Mouse (Mus musculus): ENCODE measurements around the gene Zbtb22.
A peak's percentile ranks its signal among the peaks of the same experiment; 100 is the strongest.
"Not testable (repeated sequence)": the region's sequence is repeated elsewhere in the genome, so short reads cannot be mapped to it uniquely, and the experiment has no call there.

Gene Zbtb22

DNA sequence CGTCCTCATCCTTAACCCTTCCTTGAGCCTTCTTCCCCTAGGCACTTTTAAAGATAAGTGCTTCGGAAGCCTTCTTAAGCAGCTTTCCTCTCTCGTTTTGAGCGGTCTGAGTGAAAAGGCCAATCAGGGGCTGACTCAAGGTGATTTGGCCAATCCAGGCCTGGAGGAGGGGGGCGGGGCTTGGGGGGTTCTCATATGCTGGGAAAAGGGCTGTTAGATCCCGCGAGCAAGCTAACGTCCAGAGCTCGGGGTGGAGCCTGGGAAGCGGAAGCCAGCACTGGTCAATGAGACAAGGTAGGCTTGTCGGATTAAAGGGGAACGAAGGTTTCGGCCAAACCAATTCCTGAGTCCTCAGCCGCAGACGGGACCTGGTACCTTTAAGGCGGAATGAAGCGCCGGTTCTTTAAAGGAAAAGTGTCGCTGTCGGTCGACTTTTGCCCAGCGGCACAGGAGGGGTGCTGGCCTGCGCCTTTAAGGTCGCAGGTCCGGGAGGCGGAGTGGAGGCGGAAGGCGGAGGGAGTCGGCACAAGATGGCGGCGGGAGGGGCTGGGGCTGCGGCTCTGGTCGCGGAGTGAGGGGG is at the start of gene Zbtb22, which contains the start of gene Tapbp:
Gene Zbtb22, plus strand, starts transcription at position 234 of the 580 bp plus-strand sequence.
Gene Tapbp, plus strand, starts transcription at position 229 of the 580 bp plus-strand sequence.
- DNase-seq (ENCODE audit: low spot score in 2 of 2) = peak; percentile 96 to 98

- not testable (repeated sequence) for DNase-seq (ENCODE audit: low spot score in 2 of 2)
These were observed 42.2 kb upstream of the Zbtb22 start, which contains the start of gene Gm7029 for GRCm38 (mm10) chr17:33873537-33873936. TSS of gene Gm7029 (plus strand) at chr17:33873837.

DNA sequence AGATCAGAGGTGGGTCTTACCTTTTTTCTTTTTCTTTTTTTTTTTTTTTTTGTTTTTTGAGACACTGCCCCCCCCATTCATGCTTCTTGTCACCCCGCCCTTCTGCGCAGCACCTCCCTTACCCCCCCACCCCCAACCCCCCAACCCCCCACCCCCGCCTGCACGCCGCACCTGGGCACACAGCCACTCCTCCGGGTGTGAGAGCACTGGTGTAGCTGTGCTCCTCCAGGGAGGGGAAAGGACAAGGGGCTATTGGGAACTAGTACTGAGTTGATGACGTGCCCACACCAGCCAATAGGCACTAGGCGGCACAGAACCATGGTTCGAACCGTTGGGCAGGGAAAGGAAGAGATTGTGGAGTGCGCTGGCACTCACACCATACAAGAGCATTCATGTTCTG is 41.3 kb upstream of the Zbtb22 start:
- DNase-seq (ENCODE audit: low spot score in 2 of 2) = no peak

GRCm38 (mm10) chr17:33875797-33876196 is 39.9 kb upstream of the Zbtb22 start:
- DNase-seq (ENCODE audit: low spot score in 2 of 2) = not testable (repeated sequence)

GRCm38 (mm10) chr17:33884320-33884719 is 31.4 kb upstream of the Zbtb22 start:
- DNase-seq (ENCODE audit: low spot score in 2 of 2) = not testable (repeated sequence)

DNA sequence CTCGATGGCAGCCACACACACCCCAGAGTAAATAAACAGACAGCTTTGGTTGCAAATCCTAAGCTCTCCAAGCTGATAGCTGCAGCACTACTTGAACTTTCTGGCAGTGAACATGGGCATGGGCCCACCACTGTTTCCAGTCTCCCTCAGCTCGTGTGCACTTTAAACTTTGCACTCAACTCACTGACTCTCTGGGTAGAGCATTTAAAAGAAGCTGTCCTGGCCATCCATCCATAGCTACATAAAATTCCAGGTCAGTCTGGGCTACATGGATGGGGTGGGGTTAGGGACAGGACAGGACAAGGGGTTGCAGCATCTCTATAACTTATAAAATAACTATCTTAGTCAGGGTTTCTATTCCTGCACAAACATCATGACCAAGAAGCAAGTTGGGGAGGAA is 27.9 kb upstream of the Zbtb22 start:
- DNase-seq (ENCODE audit: low spot score in 2 of 2) = not testable (repeated sequence)

DNA sequence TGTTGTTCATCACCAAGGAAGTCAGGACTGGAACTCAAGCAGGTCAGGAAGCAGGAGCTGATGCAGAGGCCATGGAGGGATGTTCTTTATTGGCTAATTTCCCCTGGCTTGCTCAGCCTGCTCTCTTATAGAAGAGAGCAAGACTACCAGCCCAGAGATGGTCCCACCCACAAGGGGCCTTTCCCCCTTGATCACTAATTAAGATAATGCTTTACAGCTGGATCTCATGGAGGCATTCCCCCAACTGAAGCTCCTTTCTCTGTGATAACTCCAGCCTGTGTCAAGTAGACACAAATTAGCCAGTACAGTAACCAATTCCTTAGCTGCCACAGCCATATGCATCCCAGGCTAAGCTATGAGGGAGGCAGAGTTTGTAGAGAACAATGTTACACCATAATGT is 27.5 kb upstream of the Zbtb22 start:
- DNase-seq (ENCODE audit: low spot score in 2 of 2) = not testable (repeated sequence)

GRCm38 (mm10) chr17:33889941-33890532 is 25.7 kb upstream of the Zbtb22 start:
- not testable (repeated sequence) for DNase-seq (ENCODE audit: low spot score in 2 of 2)

- DNase-seq (ENCODE audit: low spot score in 2 of 2) = peak; percentile 99 to 100
These were observed 25.1 kb upstream of the Zbtb22 start, which contains the start of gene Kifc1 for GRCm38 (mm10) chr17:33890533-33891059. TSS of gene Kifc1 (minus strand) at chr17:33890661.

- no peak for DNase-seq (ENCODE audit: low spot score in 2 of 2)
These were observed 24.3 kb upstream of the Zbtb22 start for GRCm38 (mm10) chr17:33891357-33891756.

DNA sequence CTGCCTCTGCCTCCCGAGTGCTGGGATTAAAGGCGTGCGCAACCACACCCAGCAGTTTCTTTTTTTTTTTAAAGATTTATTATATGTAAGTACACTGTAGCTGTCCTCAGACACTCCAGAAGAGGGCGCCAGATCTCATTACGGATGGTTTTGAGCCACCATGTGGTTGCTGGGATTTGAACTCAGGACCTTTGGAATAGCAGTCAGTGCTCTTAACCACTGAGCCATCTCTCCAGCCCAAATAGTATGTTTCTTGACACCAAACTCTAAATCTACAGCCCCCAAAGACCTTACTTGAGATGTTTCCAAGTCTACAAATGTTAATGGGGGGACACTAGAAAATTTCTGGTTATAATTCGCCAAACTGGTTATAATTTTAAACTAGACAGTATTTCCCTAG is 23.8 kb upstream of the Zbtb22 start:
- DNase-seq (ENCODE audit: low spot score in 2 of 2) = not testable (repeated sequence)

GRCm38 (mm10) chr17:33892429-33892828 is 23.3 kb upstream of the Zbtb22 start:
- no peak for DNase-seq (ENCODE audit: low spot score in 2 of 2)

DNA sequence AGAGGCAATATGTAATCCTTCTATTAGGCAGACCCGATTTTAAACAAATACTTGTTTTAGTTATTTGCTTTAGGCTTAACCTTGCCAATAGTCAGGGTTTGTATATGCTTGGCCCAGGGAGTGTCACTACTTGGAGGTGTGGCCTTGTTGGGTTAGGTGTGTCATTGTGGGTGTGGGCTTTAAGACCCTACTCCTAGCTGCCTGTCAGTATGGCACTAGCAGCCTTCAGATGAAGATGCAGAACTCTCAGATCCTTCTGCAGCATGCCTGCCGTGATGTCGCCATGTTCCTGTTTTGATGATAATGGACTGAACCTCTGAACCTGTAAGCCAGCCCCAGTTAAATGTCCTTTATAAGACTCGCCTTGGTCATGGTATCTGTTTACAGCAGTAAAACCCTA is 22.7 kb upstream of the Zbtb22 start:
- not testable (repeated sequence) for DNase-seq (ENCODE audit: low spot score in 2 of 2)

- DNase-seq (ENCODE audit: low spot score in 2 of 2) = no peak
These were observed 18.4 kb upstream of the Zbtb22 start for GRCm38 (mm10) chr17:33897114-33897794.

DNA sequence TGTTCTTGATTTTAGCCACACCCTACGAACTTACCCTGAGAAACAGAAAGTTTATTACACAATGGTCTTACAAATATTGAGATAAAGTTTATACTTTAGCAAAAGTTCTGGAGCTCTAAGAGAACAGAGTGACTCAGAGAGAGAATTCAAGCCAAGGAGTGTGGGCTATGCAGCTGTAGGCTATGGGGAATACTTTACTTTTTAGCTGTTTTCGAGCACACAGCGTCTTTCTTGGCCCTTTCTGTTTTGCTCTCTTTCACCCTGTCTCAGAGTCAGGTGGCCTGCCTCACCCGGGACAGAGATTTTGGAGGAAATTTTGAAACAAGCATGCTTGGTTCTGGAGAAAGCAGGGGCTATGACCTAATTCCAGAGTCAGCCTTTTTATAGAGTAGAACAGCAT is 17.5 kb upstream of the Zbtb22 start:
- not testable (repeated sequence) for DNase-seq (ENCODE audit: low spot score in 2 of 2)

DNA sequence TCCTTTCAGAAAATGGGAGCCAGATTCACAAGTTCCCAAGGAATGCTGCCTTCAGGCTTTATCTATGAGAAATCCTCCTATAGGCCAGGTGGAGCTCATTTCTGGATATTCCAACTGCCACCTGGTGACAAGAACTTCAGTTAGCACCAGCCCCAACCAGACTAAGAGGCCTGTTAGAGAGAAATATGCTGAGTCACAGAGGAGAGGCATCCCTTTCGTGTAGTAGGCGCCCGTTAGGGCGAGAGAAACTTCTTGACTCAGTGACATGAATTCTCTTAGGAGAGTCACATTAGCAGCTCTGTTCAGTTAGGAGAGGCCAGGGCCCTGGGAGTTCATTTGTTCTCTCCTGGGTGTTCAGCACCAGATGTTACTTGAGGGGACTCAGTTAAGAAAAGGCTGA is 16.1 kb upstream of the Zbtb22 start:
- no peak for DNase-seq (ENCODE audit: low spot score in 2 of 2)

GRCm38 (mm10) chr17:33900281-33900988 is 15.3 kb upstream of the Zbtb22 start:
- DNase-seq (ENCODE audit: low spot score in 2 of 2) = no peak

DNA sequence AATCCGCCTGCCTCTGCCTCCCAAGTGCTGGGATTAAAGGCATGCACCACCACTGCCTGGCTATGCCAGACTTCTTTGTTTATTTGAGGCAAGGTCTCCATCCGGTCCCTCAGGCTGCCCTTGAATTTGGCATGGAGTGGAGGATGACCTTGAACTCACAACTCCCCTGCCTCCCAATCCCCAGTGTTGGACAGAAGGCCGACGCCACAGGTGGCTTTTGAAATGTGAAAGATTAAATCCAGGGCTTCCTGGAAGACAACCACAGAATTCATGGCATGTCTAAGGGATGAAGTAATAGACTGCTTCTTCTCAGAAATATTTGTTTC is 14.8 kb upstream of the Zbtb22 start:
- DNase-seq (ENCODE audit: low spot score in 2 of 2) = no peak

- DNase-seq (ENCODE audit: low spot score in 2 of 2) = no peak
These were observed 14.1 kb upstream of the Zbtb22 start for GRCm38 (mm10) chr17:33901653-33902052.

DNA sequence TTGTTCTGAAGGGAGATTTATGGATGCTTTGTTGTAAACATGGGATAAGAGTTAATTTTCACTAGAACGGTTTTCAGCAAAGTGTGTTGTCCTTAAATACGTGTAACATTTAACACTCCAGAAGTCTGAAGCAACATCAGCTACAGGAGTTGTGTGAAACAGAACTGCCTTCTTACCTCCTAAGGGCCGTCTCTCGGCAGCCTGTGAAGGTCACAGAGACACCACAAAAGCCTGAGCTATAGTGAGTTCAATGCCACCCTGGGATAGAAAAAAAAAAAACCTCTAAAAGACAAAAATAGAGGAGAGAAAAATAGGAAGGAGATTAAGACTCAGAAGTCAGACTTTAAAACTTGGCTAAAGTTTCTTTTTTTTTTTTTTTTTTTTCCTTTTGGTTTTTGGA is 13.6 kb upstream of the Zbtb22 start:
- DNase-seq (ENCODE audit: low spot score in 2 of 2) = no peak

DNA sequence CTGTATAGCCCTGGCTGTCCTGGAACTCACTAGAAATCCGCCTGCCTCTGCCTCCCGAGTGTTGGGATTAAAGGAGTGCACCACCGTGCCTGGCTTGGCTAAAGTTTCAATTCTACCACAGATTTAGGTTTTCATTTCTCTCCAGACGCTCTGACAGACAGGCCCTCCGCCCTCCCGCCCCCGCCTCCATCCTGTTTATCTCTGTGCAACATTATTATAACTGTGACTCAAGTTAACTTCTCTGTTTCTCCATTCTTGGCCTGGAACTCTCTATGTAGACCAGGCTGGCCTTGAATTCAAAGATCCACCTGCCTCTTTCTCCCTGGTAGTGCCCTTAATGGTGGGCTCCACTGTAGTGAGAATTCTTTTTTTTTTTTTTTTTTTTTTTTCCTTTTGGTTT is 13.2 kb upstream of the Zbtb22 start:
- DNase-seq (ENCODE audit: low spot score in 2 of 2) = no peak
